Mouse (Mus musculus): Measurements from ENCODE around the gene Drc3.

DNA sequence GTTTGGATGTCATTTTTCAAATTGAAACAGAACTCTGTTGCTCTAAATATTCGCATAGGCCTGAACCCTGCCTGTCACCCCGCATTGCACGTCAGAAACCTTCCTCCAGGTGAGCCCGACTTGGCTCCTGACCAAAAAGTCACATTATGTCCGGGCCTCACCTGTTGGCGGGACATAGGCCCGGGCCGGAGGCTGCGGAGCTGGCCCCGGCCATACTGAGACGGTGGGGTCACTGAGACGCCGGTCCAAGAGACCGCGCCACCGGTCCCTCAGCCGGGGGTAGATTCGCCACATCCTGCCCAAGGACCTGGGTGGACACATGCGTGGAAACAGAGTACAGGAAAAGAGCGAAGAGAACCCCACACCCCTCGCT lies 63.4 kb downstream of the Drc3 start:
- TF ChIP-seq CTCF (IDR thresholded peaks at IDR 0.05; ENCODE audit: control insufficient read depth, insufficient read depth, insufficient replicate concordance, low read depth, low read length) (no peak), POLR2A (IDR thresholded peaks at IDR 0.05; ENCODE audit: control insufficient read depth, low read depth, low read length) (no peak)

All from testis, adult 2 months (tissue).